Mouse (Mus musculus) embryo, embryonic 10.5 days (tissue): Measurements from ENCODE around the gene Nrd1.

Experiments used
- DNase-seq: peaks from one replicate; pipeline ENCODE4 v3.0.0-alpha.2; 2015; ENCODE audit warnings: low spot score

Gene Nrd1

GRCm38 (mm10) chr4:109026543-109026942, 26.1 kb downstream of the Nrd1 start:
- no peak for DNase-seq

DNA sequence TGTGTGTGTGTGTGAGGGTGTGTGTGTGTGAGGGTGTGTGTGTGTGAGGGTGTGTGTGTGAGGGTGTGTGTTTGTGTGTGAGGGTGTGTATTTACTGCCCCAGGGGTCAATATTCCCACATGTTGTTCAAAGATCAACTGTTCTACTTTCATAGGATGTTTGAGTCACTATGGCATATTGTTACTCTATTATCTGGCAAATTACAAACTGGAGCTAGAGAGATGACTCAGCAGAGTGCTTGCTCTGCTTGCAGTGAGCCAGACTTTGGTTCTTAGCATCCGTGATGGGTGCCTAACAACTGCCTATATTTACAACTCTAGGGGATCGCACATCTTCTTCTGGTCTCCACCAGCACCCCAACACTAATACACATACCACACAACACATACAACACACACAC, 29.4 kb downstream of the Nrd1 start:
- DNase-seq, result no peak

DNA sequence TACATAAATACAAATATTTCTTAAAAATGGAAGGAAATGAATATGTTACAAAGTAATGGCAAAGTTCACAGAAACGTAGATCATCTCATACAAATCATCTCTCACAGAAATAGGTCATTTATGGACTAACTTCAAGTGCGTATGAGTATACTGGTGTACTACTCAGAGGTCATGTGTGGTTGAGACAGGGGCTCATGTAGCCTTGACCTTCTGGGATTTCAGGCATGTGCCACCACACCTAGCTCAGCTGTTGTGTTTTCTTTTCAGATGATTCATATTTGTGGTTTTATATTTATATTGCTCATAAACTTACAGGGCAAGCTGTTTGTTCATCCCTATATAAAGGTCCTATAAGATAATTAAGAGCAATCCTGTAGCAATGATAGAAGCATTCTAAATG, 29.8 kb downstream of the Nrd1 start:
- DNase-seq, result no peak

DNA sequence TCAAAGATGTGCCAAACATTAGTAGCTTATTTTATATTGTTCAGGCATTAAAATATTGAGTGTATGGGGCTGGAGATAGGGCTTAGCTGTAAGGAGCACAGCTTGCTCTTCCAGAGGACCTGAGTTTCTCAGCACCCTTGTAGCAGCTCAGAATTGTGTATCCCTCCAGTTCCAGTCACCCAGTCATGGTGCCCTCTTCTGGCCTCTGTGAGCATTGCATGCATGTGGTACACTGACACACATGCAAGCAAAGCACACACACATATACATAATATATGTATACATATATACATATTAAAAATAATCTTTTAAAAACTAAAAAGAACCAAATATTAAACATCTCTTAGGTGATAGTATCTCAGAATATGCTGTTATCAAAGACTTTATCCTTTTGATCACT, 35.9 kb downstream of the Nrd1 start:
- peak; percentile 80 for DNase-seq

DNA sequence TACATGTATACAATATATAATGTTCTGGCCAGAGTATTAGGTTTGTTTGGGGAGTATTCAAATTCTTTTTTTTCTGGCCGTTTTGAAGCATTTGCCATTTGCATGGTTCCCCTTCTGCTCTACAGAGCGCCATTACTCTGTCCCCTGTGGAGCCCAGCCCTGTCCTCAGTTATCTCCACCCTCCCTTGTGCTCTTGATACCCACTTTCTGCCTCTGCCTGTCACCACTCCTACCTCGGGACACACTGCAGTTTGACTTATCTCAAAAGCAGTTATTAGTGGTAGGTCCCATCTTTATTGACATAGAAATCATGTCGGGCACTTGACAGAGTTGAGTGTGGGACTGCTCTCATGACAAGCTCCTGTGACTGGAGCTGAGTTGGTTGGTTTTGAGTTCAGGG, 42.3 kb downstream of the Nrd1 start:
- no peak for DNase-seq

- no peak for DNase-seq
Measured at GRCm38 (mm10) chr4:109043294-109043693, 42.8 kb downstream of the Nrd1 start.

DNA sequence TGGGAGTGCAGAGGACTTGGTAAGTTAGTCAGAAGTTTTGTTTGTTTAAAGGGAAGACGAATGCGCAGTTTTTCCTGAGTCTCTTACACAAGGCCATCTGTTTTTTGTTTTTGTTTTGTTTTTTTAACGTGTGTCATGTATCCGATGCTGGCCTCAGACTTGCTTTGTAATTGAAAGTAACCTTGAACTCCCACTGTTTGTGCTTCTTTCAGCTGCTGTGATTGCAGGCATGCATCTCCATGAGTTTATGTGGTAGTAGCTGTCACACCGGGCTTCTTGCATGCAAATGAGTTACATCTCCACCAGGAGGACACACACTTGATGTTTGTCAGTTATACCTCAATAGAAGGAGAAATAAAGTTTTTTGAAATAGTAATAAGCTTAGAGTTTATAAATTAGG, 43.3 kb downstream of the Nrd1 start:
- no peak for DNase-seq

GRCm38 (mm10) chr4:109048258-109048657, 47.8 kb downstream of the Nrd1 start:
- DNase-seq, result no peak

DNA sequence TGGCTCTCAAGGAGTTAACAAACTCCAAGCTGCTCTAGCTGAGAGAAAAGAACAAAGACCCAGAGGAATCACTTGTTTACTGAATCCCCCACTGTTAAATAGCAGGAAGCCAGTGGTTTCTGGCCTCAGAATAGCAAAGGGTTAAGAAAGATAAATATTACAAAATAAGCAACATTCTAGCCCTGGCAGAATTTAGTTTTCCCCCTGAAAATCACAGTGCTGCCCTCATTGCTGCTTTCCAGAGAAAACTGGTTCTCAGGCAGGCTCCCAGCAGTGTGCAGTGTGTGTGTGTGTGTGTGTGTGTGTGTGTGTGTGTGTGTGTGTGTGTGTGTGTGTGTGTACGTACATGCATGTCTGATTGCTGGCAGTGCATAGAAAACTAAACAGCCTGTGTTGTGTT, 51.8 kb downstream of the Nrd1 start:
- DNase-seq, result no peak

- no peak for DNase-seq
Measured at GRCm38 (mm10) chr4:109054003-109054402, 53.5 kb downstream of the Nrd1 start.

- no peak for DNase-seq
Measured at GRCm38 (mm10) chr4:109056351-109056750, 55.9 kb downstream of the Nrd1 start.

- DNase-seq, result no peak
Measured at GRCm38 (mm10) chr4:109057640-109058039, 57.2 kb downstream of the Nrd1 start.

DNA sequence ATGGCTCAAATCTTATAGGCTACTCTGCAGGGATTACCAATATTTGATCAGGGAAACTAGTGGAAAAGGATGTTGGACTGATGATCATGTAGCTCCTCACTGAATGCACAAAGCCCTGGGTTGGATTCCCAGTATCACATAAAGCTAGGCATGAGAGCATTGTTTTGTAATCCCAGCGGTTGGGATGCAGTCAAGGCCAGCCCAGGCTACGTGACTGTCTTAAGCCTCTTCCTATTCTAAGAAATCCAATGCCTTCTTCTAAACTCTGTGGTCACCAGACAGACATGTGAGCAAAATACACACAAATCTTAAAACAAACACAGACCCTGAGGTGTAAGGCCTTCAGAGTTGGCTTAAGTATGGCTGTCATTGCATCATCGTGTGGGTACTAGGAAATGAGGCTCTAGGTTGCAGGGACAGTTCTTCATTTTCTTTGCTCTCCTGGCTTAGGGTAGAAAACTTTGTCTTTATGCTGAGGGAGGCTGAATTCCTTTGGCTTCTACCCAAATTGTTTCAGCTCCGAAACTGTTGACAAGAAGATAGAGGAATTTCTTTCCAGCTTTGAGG, 58.9 kb downstream of the Nrd1 start:
- DNase-seq, result no peak

DNA sequence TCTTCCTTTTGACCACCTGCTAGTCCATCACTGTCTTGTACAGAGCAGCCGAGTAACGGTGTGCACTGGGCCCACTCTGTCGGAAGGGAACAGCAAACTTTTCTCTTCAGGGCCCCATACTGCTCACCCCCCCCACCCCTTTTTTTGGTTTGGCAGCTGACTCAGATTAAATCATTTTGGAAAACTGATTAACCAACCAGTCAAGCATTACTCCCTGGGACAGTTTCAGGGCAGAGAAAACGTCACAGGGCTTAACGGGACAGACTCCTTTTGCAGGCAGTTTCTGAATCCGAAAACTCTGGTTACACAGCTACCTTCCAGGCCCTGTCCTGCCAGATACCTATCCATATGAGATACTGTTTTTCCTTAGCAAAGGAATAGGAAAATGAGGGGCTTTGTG, 64.5 kb downstream of the Nrd1 start:
- no peak for DNase-seq

DNA sequence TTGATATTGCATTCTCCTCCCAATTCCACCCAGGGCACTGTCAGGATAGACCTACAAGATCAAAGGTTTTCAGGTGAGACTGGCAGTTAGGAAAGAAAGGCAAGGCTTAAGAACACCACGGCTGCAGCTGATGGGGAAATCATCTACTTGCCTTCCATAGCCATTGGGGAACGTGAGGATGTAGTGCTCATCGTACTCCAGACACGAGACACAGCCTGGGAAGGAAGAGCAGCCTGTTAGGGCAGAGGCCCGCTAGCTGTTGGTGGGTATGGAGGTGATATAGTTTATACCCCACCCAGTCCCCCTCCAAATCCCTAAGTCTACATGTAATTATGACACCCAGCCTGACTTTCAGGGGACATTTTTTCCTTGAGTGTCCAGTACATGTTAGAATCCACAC, 65.3 kb downstream of the Nrd1 start:
- no peak for DNase-seq

GRCm38 (mm10) chr4:109072891-109073290, 72.4 kb downstream of the Nrd1 start:
- no peak for DNase-seq

DNA sequence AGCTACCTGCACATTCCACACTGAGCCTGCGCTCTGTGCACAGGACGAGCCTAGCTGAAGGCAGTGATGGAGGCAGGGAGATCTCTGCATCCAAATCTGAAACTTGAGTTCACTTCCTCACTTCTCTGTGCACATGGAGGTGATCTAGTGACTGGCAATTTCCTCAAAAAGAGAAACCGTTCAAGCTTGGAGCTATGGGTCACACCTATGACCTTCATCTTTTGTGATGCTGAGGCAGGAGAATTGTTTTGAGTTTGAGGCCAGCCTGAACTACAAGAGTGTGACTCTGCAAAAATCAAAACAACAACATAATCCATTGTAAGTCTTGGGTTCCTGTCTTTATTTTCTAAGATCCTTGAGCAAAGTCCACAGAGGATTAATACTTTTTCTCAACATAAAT, 72.8 kb downstream of the Nrd1 start:
- DNase-seq, result no peak

DNA sequence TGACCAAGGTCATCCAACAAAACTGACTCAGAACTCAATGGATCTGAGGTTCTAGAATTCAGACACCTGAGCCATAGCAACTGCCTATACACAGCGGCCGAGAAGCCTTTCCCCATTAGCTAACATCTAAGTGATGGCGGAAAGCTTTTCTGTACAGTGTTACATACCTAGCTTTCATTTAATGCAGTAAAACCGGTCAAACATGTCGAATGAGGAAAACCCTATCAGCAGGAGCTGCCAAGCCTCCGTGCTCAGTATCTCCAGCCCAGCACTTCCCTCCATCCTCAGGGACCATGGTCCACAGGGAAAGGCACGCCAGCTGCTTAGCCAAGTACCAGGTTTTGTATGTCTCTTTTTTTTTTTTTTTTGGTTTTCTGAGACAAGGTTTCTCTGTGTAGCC, 78.5 kb downstream of the Nrd1 start:
- no peak for DNase-seq

DNA sequence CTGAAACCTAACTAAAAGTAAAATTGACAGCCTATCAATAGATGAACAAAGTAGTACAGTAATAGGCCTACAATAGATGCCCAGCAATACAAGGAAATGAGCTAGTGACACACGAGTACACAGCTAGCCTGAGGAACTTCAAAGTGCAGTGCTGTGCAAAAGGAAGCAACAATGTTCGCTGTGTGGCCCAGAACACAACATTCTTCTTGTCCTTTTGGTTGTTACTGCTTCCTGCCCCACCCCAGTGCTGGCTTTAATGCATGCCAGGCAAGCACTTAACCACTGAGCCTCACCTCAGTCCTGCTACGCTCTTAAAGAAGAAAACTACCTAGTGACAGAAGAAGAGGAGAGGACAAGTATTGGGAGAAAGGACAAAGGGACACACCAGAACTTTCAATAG, 79.2 kb downstream of the Nrd1 start:
- DNase-seq, result no peak

DNA sequence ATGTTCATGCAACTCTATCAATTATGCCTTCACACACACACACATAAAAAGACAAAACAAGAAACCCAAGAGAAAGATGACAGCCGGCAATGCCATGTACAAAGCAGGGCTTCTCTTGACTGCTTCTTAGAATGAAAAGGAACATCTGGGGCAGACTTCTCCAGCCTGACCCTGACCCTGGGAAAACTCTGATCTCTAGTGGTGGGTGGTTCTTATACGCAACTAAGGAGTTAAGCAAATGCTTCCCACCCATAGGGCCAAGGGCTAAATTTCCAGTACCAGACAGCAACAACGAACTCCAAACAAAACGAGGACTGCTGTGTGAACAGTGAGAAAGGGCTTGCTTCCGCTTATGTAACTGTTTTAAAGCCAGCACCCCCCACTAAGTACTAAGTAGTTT, 79.7 kb downstream of the Nrd1 start:
- peak; percentile 10 for DNase-seq

- DNase-seq, result no peak
Measured at GRCm38 (mm10) chr4:109089171-109089570, 88.7 kb downstream of the Nrd1 start.

DNA sequence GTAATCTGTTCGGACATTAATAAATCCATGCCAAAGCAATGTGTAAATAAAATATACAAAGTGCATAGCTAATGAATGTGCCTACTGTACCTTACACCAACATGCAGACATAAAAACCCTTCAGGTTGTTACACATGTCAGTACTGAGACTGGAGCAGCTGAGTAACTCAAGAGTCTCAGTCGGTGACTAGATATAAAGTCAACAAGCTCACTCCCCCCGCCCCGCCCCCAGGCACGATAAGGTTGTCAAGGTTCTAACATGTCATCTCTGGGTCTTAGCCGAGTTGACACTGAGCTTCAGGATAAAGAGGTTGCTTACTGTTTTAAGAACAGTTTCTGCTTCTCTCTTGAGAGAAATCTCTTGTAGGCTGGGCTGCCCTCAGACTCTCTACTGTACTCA, 89.5 kb downstream of the Nrd1 start:
- no peak for DNase-seq

GRCm38 (mm10) chr4:109091241-109091777, 90.9 kb downstream of the Nrd1 start:
- DNase-seq, result no peak

GRCm38 (mm10) chr4:109092344-109092743, 91.9 kb downstream of the Nrd1 start:
- DNase-seq, result no peak

DNA sequence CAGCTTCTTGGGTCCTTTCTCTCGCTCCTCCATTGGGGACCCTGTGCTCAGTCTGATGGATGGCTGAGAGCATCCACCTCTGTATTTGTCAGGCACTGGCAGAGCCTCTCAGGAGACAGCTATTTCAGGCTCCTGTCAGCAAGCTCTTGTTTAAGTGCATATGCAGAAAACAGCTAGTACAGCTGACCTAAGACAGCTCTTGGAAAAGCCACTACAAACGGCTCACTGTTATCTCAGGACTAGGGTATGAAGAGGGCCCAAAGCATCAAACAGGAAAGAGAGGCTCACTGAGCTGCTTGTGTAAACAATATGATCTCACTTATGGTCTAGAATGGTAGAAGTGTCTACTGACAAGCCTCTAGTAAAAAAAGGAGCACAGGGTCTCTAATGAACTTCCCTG, 93.8 kb downstream of the Nrd1 start:
- DNase-seq, result no peak
